Comparison of ENCODE assay signal across 8 mouse cellular contexts in the genomic region with DNA sequence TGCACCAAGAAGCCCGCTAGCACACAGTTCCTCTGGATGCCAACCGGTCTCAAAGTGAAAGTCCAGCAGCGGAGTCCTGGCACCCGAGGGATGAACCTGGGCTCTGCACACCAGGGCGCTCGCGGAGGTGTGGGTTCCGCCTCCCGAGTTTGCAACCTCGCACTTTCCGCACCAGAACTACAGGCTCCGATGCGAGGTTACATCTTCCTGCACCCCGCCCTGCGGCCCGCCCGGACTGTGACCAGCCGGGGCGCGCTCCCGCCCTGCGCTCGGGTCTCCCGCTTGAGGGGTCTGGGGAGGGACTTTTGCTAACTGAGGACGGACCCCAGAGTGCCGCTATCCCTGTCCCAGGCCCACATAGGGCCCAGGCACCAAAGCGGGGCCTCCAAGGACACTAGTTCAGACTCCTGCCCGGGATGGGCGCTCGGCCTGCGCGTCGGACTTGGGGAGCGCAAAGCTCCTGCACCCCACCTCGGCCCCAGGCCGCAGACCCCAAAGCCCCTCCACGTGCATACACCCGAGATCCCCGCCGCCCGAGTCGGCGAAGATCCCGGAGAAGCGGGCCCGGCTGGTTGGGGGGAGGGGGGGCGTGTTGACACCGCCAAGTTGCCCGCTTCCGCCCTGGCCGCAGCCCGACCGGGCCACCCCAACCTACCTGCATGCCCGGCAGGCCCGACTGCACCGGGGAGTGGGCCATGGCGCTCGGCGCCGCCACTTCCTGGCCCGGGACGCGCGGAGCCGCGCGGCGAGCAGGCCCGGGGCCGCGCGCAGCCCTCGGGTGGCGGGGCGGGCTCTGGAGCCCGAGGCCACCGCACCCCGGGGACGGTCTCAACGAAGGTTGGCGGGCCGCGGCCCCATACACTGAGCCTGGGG. TPM values are rescaled to one million over a fixed set of nuclear protein-coding genes. Genes with fewer than 3 reads are reported as not detected.
DNase-seq lines count a peak whose midpoint lies in the region; ATAC-seq and TF ChIP-seq lines count a peak whose summit lies in the region.

No protein-coding gene starts in this region.

- H3K9ac ChIP-seq in heart, embryonic 11.5 days (ENCODE audit: low read depth, low read length), result peak overlapping the region; percentile 99
- H3K9ac ChIP-seq in lung, postnatal 0 days (replicated peaks; ENCODE audit: low read depth), result peak overlapping the region; percentile 97

- peaks cover 6% of the 10 kb centered on the region; the same call in 1 of the 2 replicates for H3K27me3 ChIP-seq in embryonic facial prominence, embryonic 10.5 days (replicated peaks; ENCODE audit: low read depth, poor library complexity, severe bottlenecking)
- no peaks in the 10 kb centered on the region for H3K27me3 ChIP-seq in heart, embryonic 11.5 days (ENCODE audit: control insufficient read depth, insufficient read depth, low read length)
- no peaks in the 10 kb centered on the region for H3K27me3 ChIP-seq in lung, postnatal 0 days (replicated peaks; ENCODE audit: insufficient read depth, low read length)

- WGBS in embryonic facial prominence, embryonic 10.5 days, result under 1% methylated on average over 83 of the region's 83 CpGs
- WGBS in heart, embryonic 11.5 days (ENCODE audit: insufficient replicate concordance), result 0% methylated on average over 74 of the region's 83 CpGs
- WGBS in lung, postnatal 0 days, result 1% methylated on average over 54 of the region's 83 CpGs
- WGBS in olfactory bulb, adult 2 months, result under 1% methylated on average over 83 of the region's 83 CpGs

- H3K36me3 ChIP-seq in embryonic facial prominence, embryonic 10.5 days (replicated peaks), result peaks cover 18% of the 10 kb centered on the region
- H3K36me3 ChIP-seq in heart, embryonic 11.5 days (ENCODE audit: control insufficient read depth, insufficient read depth, low read length), result no peaks in the 10 kb centered on the region
- H3K36me3 ChIP-seq in lung, postnatal 0 days (ENCODE audit: insufficient read depth, low read length), result no peaks in the 10 kb centered on the region

- peak overlapping the region; percentile 74 for H3K4me2 ChIP-seq in heart, embryonic 11.5 days
- H3K4me2 ChIP-seq in lung, postnatal 0 days (replicated peaks; ENCODE audit: low read depth, low read length), result peak overlapping the region; percentile 86

- DNase-seq in adrenal gland, adult (ENCODE audit: inconsistent age in 2 of 2, low spot score in 1 of 2), result peak; percentile 71 to 91
- DNase-seq in embryonic facial prominence, embryonic 10.5 days (ENCODE audit: low spot score), result peak; percentile 77
- peak; percentile 86 for DNase-seq in kidney, adult 9 months
- peak; percentile 74 for DNase-seq in lung, postnatal 0 days (ENCODE audit: low spot score)
- peak; percentile 58 to 82 for DNase-seq in urinary bladder, adult 18-20 months (ENCODE audit: low spot score in 2 of 2)

- H3K4me3 ChIP-seq in embryonic facial prominence, embryonic 10.5 days, result peak overlapping the region; percentile 94
- peak overlapping the region; percentile 99 for H3K4me3 ChIP-seq in heart, embryonic 11.5 days (ENCODE audit: low read depth, low read length)
- peak overlapping the region; percentile 97 for H3K4me3 ChIP-seq in lung, postnatal 0 days (ENCODE audit: low read depth, low read length)
- peak overlapping the region; percentile 98 for H3K4me3 ChIP-seq in olfactory bulb, adult 2 months (ENCODE audit: insufficient read depth, low read depth, low read length)

- ATAC-seq in CD4-positive, CD25-positive, alpha-beta regulatory T cell, adult 4 months, result peak; percentile 63
- peak; percentile 80 for ATAC-seq in heart, embryonic 11.5 days (replicated peaks; ENCODE audit: insufficient number of reproducible peaks, low FRiP score, low TSS enrichment)
- peak; percentile 78 for ATAC-seq in lung, postnatal 0 days

- peaks cover 35% of the 10 kb centered on the region for H3K4me1 ChIP-seq in embryonic facial prominence, embryonic 10.5 days
- peaks cover 31% of the 10 kb centered on the region for H3K4me1 ChIP-seq in heart, embryonic 11.5 days (ENCODE audit: control insufficient read depth, insufficient read depth, low read length)
- peaks cover 18% of the 10 kb centered on the region for H3K4me1 ChIP-seq in lung, postnatal 0 days (ENCODE audit: insufficient read depth, low read depth, low read length)
- H3K4me1 ChIP-seq in olfactory bulb, adult 2 months (ENCODE audit: control insufficient read depth, insufficient read depth, low read length), result peaks cover 10% of the 10 kb centered on the region

- no peaks in the 10 kb centered on the region for H3K9me3 ChIP-seq in embryonic facial prominence, embryonic 10.5 days
- H3K9me3 ChIP-seq in heart, embryonic 11.5 days (replicated peaks; ENCODE audit: control insufficient read depth, low read length), result no peaks in the 10 kb centered on the region
- no peaks in the 10 kb centered on the region for H3K9me3 ChIP-seq in lung, postnatal 0 days (ENCODE audit: low read length)

- no peak for TF ChIP-seq POLR2A in olfactory bulb, adult 2 months (IDR thresholded peaks at IDR 0.05; ENCODE audit: insufficient read depth, low read depth, low read length)

- no peak for TF ChIP-seq CTCF in lung, postnatal 0 days (IDR thresholded peaks at IDR 0.05)
- no peak for TF ChIP-seq CTCF in olfactory bulb, adult 2 months (IDR thresholded peaks at IDR 0.05; ENCODE audit: insufficient read depth, low read depth, low read length)

- H3K27ac ChIP-seq in embryonic facial prominence, embryonic 10.5 days (replicated peaks), result peak overlapping the region; percentile 97
- H3K27ac ChIP-seq in heart, embryonic 11.5 days (ENCODE audit: low read depth, low read length), result peak overlapping the region; percentile 94
- H3K27ac ChIP-seq in lung, postnatal 0 days (ENCODE audit: low read length), result peak overlapping the region; percentile 98
- H3K27ac ChIP-seq in olfactory bulb, adult 2 months (ENCODE audit: insufficient read depth, low read depth, low read length), result peak overlapping the region; percentile 80

- TF ChIP-seq EP300 in lung, postnatal 0 days (IDR thresholded peaks at IDR 0.05), result no peak

RNA-seq across cellular contexts. Expression of gene Stk24, which starts 1.3 kb away (rescaled TPM):
- polyA plus RNA-seq in CD4-positive, CD25-positive, alpha-beta regulatory T cell, adult 4 months (2017; shearing (Covaris generic)), result 10 to 100 TPM; 63.3 to 68.7 TPM
- polyA plus RNA-seq in embryonic facial prominence, embryonic 10.5 days (2016; fragmentation: Nextera tagmentation; extraction: Ambion mirVana), result 39.9 and 43.0 TPM in 2 replicates
- polyA plus RNA-seq in heart, embryonic 11.5 days (2014; fragmentation: Nextera tagmentation; extraction: Ambion mirVana), result 37.7 and 38.1 TPM in 2 replicates
- polyA plus RNA-seq in lung, postnatal 0 days (2015; fragmentation: Nextera tagmentation; extraction: Ambion mirVana), result 30.6 and 33.4 TPM in 2 replicates
- not detected in 2 replicates for polyA plus RNA-seq in olfactory bulb, adult 2 months (2012; ENCODE audit: insufficient read depth, insufficient read length, low replicate concordance, missing spikeins)

Comparison
In these comparisons a context has a peak if more than half of its experiments do, and no peak if none do; other contexts are left out.
1. Peak in every context shown above with its lines: DNase-seq, ATAC-seq, H3K4me3 ChIP-seq and H3K27ac ChIP-seq.
2. RNA of gene Stk24, which starts 1.3 kb away (polyA plus RNA-seq): 63.3 to 68.7 TPM in CD4-positive, CD25-positive, alpha-beta regulatory T cell, adult 4 months, 39.9 to 43.0 TPM in embryonic facial prominence, embryonic 10.5 days, 37.7 to 38.1 TPM in heart, embryonic 11.5 days and 30.6 to 33.4 TPM in lung, postnatal 0 days; not detected in olfactory bulb, adult 2 months; every median in the first group is over 10 times any median in the second.